Mouse (Mus musculus): Measurements from ENCODE around the gene Zmat1.

GRCm38 (mm10) chrX:134929927-134930326 lies 79.1 kb downstream of the Zmat1 start:
- TF ChIP-seq CTCF (IDR thresholded peaks at IDR 0.05; ENCODE audit: low read depth, low read length), result no peak
- TF ChIP-seq POLR2A (IDR thresholded peaks at IDR 0.05; ENCODE audit: insufficient read depth, low read length), result no peak
- TF ChIP-seq EP300 (IDR thresholded peaks at IDR 0.05; ENCODE audit: insufficient read depth, low read depth, low read length), result no peak

All from ES-Bruce4 (cell line).